Mouse (Mus musculus) megakaryocyte-erythroid progenitor cell, adult 5-6 weeks (primary cell): ENCODE measurements around the gene Mat1a. TPM values are rescaled to one million over a fixed set of nuclear protein-coding genes. Genes with fewer than 3 reads are reported as not detected.

Source experiments
- ATAC-seq: replicated peaks from 2 replicates; pipeline ENCODE4 v1.8.0; 2016; ENCODE audit warnings: mild to moderate bottlenecking, inconsistent platforms; ENCODE audit not compliant: severe bottlenecking, poor library complexity, low FRiP score, low TSS enrichment
- total RNA-seq, 2 experiments: library from RNA; stranded (forward) in 1 of 2; stranded (reverse) in 1 of 2; fragments of 200-1000, 215-1000 nt in 1 of 2; fragments of >200 nt in 1 of 2; fragmentation: Nextera tagmentation in 1 of 2; gene quantifications; 2 replicates each; pipeline ENCODE4 v1.2.3; 2014 to 2017

Mat1a gene
- total RNA-seq, 2 experiments from 2014 or later = not detected

- ATAC-seq = no peak
Observed at GRCm38 (mm10) chr14:41127997-41128396, 23.2 kb downstream of the Mat1a start.

GRCm38 (mm10) chr14:41131540-41131939 is 26.7 kb downstream of the Mat1a start, which contains the start of gene Sftpa1:
Gene Sftpa1, plus strand, starts transcription at chr14:41131782.
- ATAC-seq = no peak

GRCm38 (mm10) chr14:41137006-41137405 is 32.2 kb downstream of the Mat1a start:
- no peak for ATAC-seq

GRCm38 (mm10) chr14:41140686-41141085 is 35.9 kb downstream of the Mat1a start:
- ATAC-seq = no peak

- ATAC-seq = no peak
Observed at GRCm38 (mm10) chr14:41146035-41146434, 41.2 kb downstream of the Mat1a start.

GRCm38 (mm10) chr14:41146922-41147321 is 42.1 kb downstream of the Mat1a start:
- ATAC-seq = no peak

- ATAC-seq = no peak
Observed at GRCm38 (mm10) chr14:41147356-41147755, 42.5 kb downstream of the Mat1a start.

- ATAC-seq = no peak
Observed at GRCm38 (mm10) chr14:41151220-41151898, 46.5 kb downstream of the Mat1a start, which contains the start of gene Mbl1. Gene Mbl1, plus strand, starts transcription at chr14:41151458.

- ATAC-seq = no peak
Observed at GRCm38 (mm10) chr14:41160076-41160475, 55.2 kb downstream of the Mat1a start.

- no peak for ATAC-seq
Observed at GRCm38 (mm10) chr14:41160743-41161142, 55.9 kb downstream of the Mat1a start.

GRCm38 (mm10) chr14:41162663-41163062 is 57.8 kb downstream of the Mat1a start:
- peak; percentile 61; the same call in 1 of the 2 replicates for ATAC-seq

- no peak for ATAC-seq
Observed at GRCm38 (mm10) chr14:41167278-41167677, 62.4 kb downstream of the Mat1a start.

GRCm38 (mm10) chr14:41168567-41168966 is 63.7 kb downstream of the Mat1a start:
- ATAC-seq = no peak

GRCm38 (mm10) chr14:41170514-41170913 is 65.7 kb downstream of the Mat1a start:
- ATAC-seq = no peak

Other genes with a start within 250 kb of the Mat1a start
- not detected in 2 replicates for gene Sh2d4b, start 211.8 kb upstream of the Mat1a start, total RNA-seq (2014; fragmentation: Nextera tagmentation)
- gene Sh2d4b, start 211.8 kb upstream of the Mat1a start, total RNA-seq (2017) = 0.70 TPM in 1 of 2 replicates, not detected in the other
- gene Tspan14, start 138.2 kb upstream of the Mat1a start, total RNA-seq (2014; fragmentation: Nextera tagmentation) = 8.6 and 13.3 TPM in 2 replicates
- 9.3 and 12.9 TPM in 2 replicates for gene Tspan14, start 138.2 kb upstream of the Mat1a start, total RNA-seq (2017)
- 29.9 and 70.4 TPM in 2 replicates for gene Fam213a, start 91.2 kb upstream of the Mat1a start, total RNA-seq (2014; fragmentation: Nextera tagmentation)
- 73.6 and 75.3 TPM in 2 replicates for gene Fam213a, start 91.2 kb upstream of the Mat1a start, total RNA-seq (2017)
- not detected in 2 replicates for gene Dydc2, start 35.8 kb upstream of the Mat1a start, total RNA-seq (2014; fragmentation: Nextera tagmentation)
- gene Dydc2, start 35.8 kb upstream of the Mat1a start, total RNA-seq (2017) = not detected in 2 replicates
- gene Dydc1, start 32.1 kb upstream of the Mat1a start, total RNA-seq (2014; fragmentation: Nextera tagmentation) = not detected in 2 replicates
- gene Dydc1, start 32.1 kb upstream of the Mat1a start, total RNA-seq (2017) = not detected in 2 replicates
- gene Sftpa1, start 26.7 kb downstream of the Mat1a start, total RNA-seq (2014; fragmentation: Nextera tagmentation) = not detected in 2 replicates
- gene Sftpa1, start 26.7 kb downstream of the Mat1a start, total RNA-seq (2017) = not detected in 2 replicates
- gene Mbl1, start 46.4 kb downstream of the Mat1a start, total RNA-seq (2014; fragmentation: Nextera tagmentation) = not detected in 2 replicates
- gene Mbl1, start 46.4 kb downstream of the Mat1a start, total RNA-seq (2017) = not detected in 2 replicates
- not detected in 2 replicates for gene Sftpd, start 80.1 kb downstream of the Mat1a start, total RNA-seq (2014; fragmentation: Nextera tagmentation)
- gene Sftpd, start 80.1 kb downstream of the Mat1a start, total RNA-seq (2017) = not detected in 2 replicates
- not detected in 2 replicates for gene Gm2832, start 173.8 kb downstream of the Mat1a start, total RNA-seq (2014; fragmentation: Nextera tagmentation)
- gene Gm2832, start 173.8 kb downstream of the Mat1a start, total RNA-seq (2017) = not detected in 2 replicates
- gene Gm5798, start 243.6 kb downstream of the Mat1a start, total RNA-seq (2014; fragmentation: Nextera tagmentation) = not detected in 2 replicates
- gene Gm5798, start 243.6 kb downstream of the Mat1a start, total RNA-seq (2017) = not detected in 2 replicates